Mouse (Mus musculus) retina, postnatal 7 days (tissue): ENCODE measurements around the gene Fbxw2.
"Not testable (repeated sequence)": the region's sequence is repeated elsewhere in the genome, so short reads cannot be mapped to it uniquely, and the experiment has no call there.

Experiments
- DNase-seq: peaks from one replicate; pipeline ENCODE4 v3.0.0-alpha.2; 2012; ENCODE audit warnings: low read depth, low spot score

The Fbxw2 gene

GRCm38 (mm10) chr2:34825827-34826459 lies at the start of gene Fbxw2:
Gene Fbxw2, minus strand, starts transcription at chr2:34826311.
- peak; percentile 85 for DNase-seq

- no peak for DNase-seq
Measured at GRCm38 (mm10) chr2:34874816-34875345, 48.8 kb upstream of the Fbxw2 start, which contains the start of gene Psmd5. Gene Psmd5, minus strand, starts transcription at chr2:34874968.

- no peak for DNase-seq
Measured at GRCm38 (mm10) chr2:34874271-34874670, 48.2 kb upstream of the Fbxw2 start, which contains the start of gene Cutal. Gene Cutal, plus strand, starts transcription at chr2:34874396.

- DNase-seq, result peak; percentile 100
Measured at GRCm38 (mm10) chr2:34870520-34871474, 44.7 kb upstream of the Fbxw2 start.

GRCm38 (mm10) chr2:34869680-34870079 lies 43.6 kb upstream of the Fbxw2 start:
- DNase-seq, result no peak

- no peak for DNase-seq
Measured at GRCm38 (mm10) chr2:34857728-34858127, 31.6 kb upstream of the Fbxw2 start.

GRCm38 (mm10) chr2:34855265-34855664 lies 29.2 kb upstream of the Fbxw2 start:
- DNase-seq, result no peak

- no peak for DNase-seq
Measured at GRCm38 (mm10) chr2:34847702-34848101, 21.6 kb upstream of the Fbxw2 start.

- DNase-seq, result no peak
Measured at GRCm38 (mm10) chr2:34843211-34843939, 17.3 kb upstream of the Fbxw2 start.

GRCm38 (mm10) chr2:34841706-34842105 lies 15.6 kb upstream of the Fbxw2 start:
- DNase-seq, result no peak

- not testable (repeated sequence) for DNase-seq
Measured at GRCm38 (mm10) chr2:34840143-34840542, 14.0 kb upstream of the Fbxw2 start.

GRCm38 (mm10) chr2:34835669-34836068 lies 9.6 kb upstream of the Fbxw2 start:
- no peak for DNase-seq

- DNase-seq, result no peak
Measured at GRCm38 (mm10) chr2:34833624-34834023, 7.5 kb upstream of the Fbxw2 start.

- DNase-seq, result not testable (repeated sequence)
Measured at GRCm38 (mm10) chr2:34832766-34833457, 6.8 kb upstream of the Fbxw2 start, which contains the start of gene Gm34653. Gene Gm34653, plus strand, starts transcription at chr2:34833007.

- not testable (repeated sequence) for DNase-seq
Measured at GRCm38 (mm10) chr2:34830066-34830465, 4.0 kb upstream of the Fbxw2 start.

GRCm38 (mm10) chr2:34828026-34828425 lies 1.9 kb upstream of the Fbxw2 start:
- no peak for DNase-seq

- DNase-seq, result no peak
Measured at GRCm38 (mm10) chr2:34827591-34827990, 1.5 kb upstream of the Fbxw2 start.

GRCm38 (mm10) chr2:34826460-34827231 lies 535 bp upstream of the Fbxw2 start:
- no peak for DNase-seq

GRCm38 (mm10) chr2:34818492-34818891 lies 7.6 kb downstream of the Fbxw2 start:
- no peak for DNase-seq

- not testable (repeated sequence) for DNase-seq
Measured at GRCm38 (mm10) chr2:34815893-34816292, 10.2 kb downstream of the Fbxw2 start.
